Mouse (Mus musculus) cerebellum, adult 9-11 months (tissue): ENCODE data around the gene Nans.

Experiments used
- DNase-seq: peaks from one replicate; pipeline ENCODE4 v3.0.0; 2022

The Nans gene

GRCm38 (mm10) chr4:46533934-46534720, 45.1 kb downstream of the Nans start:
- DNase-seq: no peak

GRCm38 (mm10) chr4:46535094-46535830, 46.2 kb downstream of the Nans start:
- DNase-seq: no peak

DNA sequence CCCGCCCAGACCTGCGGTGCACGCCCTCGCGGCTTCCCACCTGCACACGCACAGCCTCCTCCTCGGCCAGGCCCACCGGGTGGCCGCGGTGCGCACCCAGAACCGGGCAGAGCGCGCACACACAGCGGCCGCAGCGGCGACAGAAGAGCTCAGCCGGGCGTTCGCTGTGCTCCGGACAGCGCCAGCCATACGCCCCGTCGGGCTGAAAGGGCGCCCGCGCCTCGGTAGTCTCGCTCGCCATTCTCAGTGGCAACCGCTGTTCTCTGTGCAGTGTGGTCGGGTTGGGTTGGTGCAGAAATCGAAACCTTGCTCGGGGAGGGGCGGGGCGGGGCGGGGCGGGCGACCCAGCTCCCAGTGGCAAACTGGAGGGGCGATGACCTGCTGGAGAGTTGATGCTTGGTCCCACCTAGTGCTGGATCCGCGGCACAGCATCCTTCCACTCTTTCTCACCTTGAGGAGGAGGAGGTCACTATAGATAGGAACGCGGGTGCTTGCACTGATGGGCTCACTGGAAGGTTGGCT, 46.9 kb downstream of the Nans start, which contains the start of gene Trim14:
Trim14 (minus strand) TSS at position 302 of the 522 bp plus-strand sequence.
- DNase-seq: no peak

- no peak for DNase-seq
Observed at GRCm38 (mm10) chr4:46539167-46539566, 50.1 kb downstream of the Nans start.

GRCm38 (mm10) chr4:46541707-46542106, 52.7 kb downstream of the Nans start:
- DNase-seq: no peak

DNA sequence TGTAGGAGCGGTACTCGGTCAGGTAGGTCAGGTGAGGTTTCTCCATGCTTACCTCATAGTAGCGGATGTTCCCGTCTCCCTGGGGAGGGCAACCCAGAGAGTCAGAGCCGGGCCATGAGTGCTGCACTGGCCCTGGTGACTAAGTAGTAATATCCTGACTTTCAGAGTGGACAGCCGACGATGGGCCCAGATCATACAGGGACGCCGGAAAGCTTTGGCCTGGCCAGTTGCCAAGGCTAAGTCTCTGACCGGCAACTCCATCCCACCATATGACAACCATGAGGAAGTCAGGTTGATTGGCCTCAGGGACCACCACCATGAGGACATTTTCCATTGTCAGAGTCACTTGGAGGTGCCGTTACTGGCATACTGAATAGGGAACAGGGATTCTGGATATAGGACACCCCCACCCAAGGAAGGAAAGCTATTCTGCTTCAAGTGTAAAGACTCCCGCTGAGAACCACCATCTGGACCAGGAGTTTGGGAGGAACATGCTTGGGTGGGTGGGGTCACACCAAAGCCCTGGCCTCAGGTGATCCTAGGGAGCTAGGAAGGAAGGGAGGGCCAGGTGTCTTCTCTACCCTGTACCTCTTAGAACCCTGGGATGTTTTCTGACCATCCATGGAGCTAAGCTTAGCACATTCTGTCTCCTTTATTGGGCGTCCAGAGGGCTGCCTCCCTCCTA, 54.5 kb downstream of the Nans start:
- DNase-seq: peak; percentile 59

- DNase-seq: no peak
Observed at GRCm38 (mm10) chr4:46544313-46544712, 55.3 kb downstream of the Nans start.

- peak; percentile 63 for DNase-seq
Observed at GRCm38 (mm10) chr4:46545498-46545897, 56.5 kb downstream of the Nans start.

- DNase-seq: no peak
Observed at GRCm38 (mm10) chr4:46546709-46547108, 57.7 kb downstream of the Nans start.

DNA sequence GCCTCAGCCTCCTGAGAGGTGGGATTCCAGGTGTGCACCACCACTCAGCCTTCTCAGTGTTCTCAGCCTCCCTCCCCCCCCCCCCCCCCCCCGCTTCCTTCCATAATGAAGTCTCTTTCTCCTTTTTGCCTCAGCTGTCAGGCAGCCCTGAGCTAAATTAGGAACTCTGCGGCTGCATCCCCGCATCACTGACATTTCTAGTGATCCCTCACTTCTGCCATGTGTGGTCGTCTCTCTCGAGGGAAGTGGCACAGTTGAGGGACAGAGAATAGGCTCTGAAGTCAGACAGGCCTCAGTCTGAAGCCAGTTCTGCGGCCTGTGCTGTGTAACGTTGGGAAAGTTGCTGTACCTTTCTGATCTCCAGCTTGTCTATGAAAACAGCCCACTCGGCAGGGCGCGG, 60.9 kb downstream of the Nans start:
- DNase-seq: no peak

- DNase-seq: peak; percentile 7
Observed at GRCm38 (mm10) chr4:46550406-46550805, 61.4 kb downstream of the Nans start.
